Mouse (Mus musculus) megakaryocyte-erythroid progenitor cell, adult 5-6 weeks (primary cell): ENCODE results near the gene Tex2. TPM values are rescaled to one million over a fixed set of nuclear protein-coding genes. Genes with fewer than 3 reads are reported as not detected.
"Not testable (repeated sequence)": the region's sequence is repeated elsewhere in the genome, so short reads cannot be mapped to it uniquely, and the experiment has no call there.

Experiments
- ATAC-seq: replicated peaks from 2 replicates; pipeline ENCODE4 v1.8.0; 2016; ENCODE audit warnings: mild to moderate bottlenecking, inconsistent platforms; ENCODE audit not compliant: severe bottlenecking, poor library complexity, low FRiP score, low TSS enrichment
- total RNA-seq, 2 experiments: library from RNA; stranded (forward) in 1 of 2; stranded (reverse) in 1 of 2; fragments of 200-1000, 215-1000 nt in 1 of 2; fragments of >200 nt in 1 of 2; fragmentation: Nextera tagmentation in 1 of 2; gene quantifications; 2 replicates each; pipeline ENCODE4 v1.2.3; 2014 to 2017

The Tex2 gene
- total RNA-seq, 2 experiments from 2014 or later = 24.2 to 32.8 TPM

- ATAC-seq = no peak
These were observed 25.3 kb downstream of the Tex2 start for GRCm38 (mm10) chr11:106587786-106588519.

GRCm38 (mm10) chr11:106583801-106584200 lies 29.4 kb downstream of the Tex2 start:
- no peak for ATAC-seq

GRCm38 (mm10) chr11:106581357-106581756 lies 31.9 kb downstream of the Tex2 start:
- no peak for ATAC-seq

- no peak for ATAC-seq
These were observed 32.8 kb downstream of the Tex2 start for GRCm38 (mm10) chr11:106580468-106580867.

GRCm38 (mm10) chr11:106579957-106580356 lies 33.3 kb downstream of the Tex2 start:
- ATAC-seq = no peak

- no peak for ATAC-seq
These were observed 34.1 kb downstream of the Tex2 start for GRCm38 (mm10) chr11:106579146-106579545.

GRCm38 (mm10) chr11:106577624-106578355 lies 35.4 kb downstream of the Tex2 start:
- ATAC-seq = not testable (repeated sequence)

- no peak for ATAC-seq
These were observed 38.8 kb downstream of the Tex2 start for GRCm38 (mm10) chr11:106574456-106574855.

- ATAC-seq = no peak
These were observed 39.6 kb downstream of the Tex2 start for GRCm38 (mm10) chr11:106573476-106574240.

GRCm38 (mm10) chr11:106572958-106573357 lies 40.3 kb downstream of the Tex2 start:
- no peak for ATAC-seq

- 0 out of 2 replicates have a peak, but pooled peaks have one; percentile 9 for ATAC-seq
These were observed 41.0 kb downstream of the Tex2 start for GRCm38 (mm10) chr11:106572020-106572782.

- ATAC-seq = peak; percentile 22; the same call in 1 of the 2 replicates
These were observed 41.9 kb downstream of the Tex2 start for GRCm38 (mm10) chr11:106571026-106571983.

- ATAC-seq = no peak
These were observed 44.8 kb downstream of the Tex2 start for GRCm38 (mm10) chr11:106568329-106568960.

- ATAC-seq = no peak
These were observed 47.0 kb downstream of the Tex2 start for GRCm38 (mm10) chr11:106566040-106566785.

- no peak for ATAC-seq
These were observed 49.0 kb downstream of the Tex2 start for GRCm38 (mm10) chr11:106564261-106564660.

GRCm38 (mm10) chr11:106562707-106563106 lies 50.5 kb downstream of the Tex2 start:
- no peak for ATAC-seq

- no peak for ATAC-seq
These were observed 53.5 kb downstream of the Tex2 start for GRCm38 (mm10) chr11:106559773-106560172.
